Mouse (Mus musculus) small intestine, adult 2 months (tissue): ENCODE measurements around the gene Rsbn1l.

Experiments used
- CTCF ChIP-seq: fragments of 200-500 bp; IDR thresholded peaks from 2 replicates; pipeline ENCODE4 v1.5.1; 2012; ENCODE audit warnings: low read depth, mild to moderate bottlenecking, control low read depth, inconsistent platforms, low read length, moderate library complexity, mixed read lengths; ENCODE audit not compliant: insufficient replicate concordance, insufficient read length; ENCODE audit errors: extremely low read depth
- POLR2A ChIP-seq: fragments of 200-500 bp; IDR thresholded peaks from 2 replicates; pipeline ENCODE4 v1.6.1; 2012; ENCODE audit warnings: low read depth, mild to moderate bottlenecking, control low read depth, inconsistent platforms, low read length, moderate library complexity

- no peak for TF ChIP-seq CTCF
- no peak for TF ChIP-seq POLR2A
Observed at GRCm38 (mm10) chr5:20880386-20880785, 75.8 kb downstream of the Rsbn1l start.
